Mouse (Mus musculus) adrenal gland, adult 18-20 months (tissue): ENCODE measurements around the gene Chd6. TPM values are rescaled to one million over a fixed set of nuclear protein-coding genes. Genes with fewer than 3 reads are reported as not detected.
"Not testable (repeated sequence)": the region's sequence is repeated elsewhere in the genome, so short reads cannot be mapped to it uniquely, and the experiment has no call there.

Source experiments
- DNase-seq, 2 experiments: peaks; one replicate each; pipeline ENCODE4 v3.0.0; 2021 to 2022; ENCODE audit warnings: low spot score in 2 of 2
- total RNA-seq, 2 experiments: library from RNA; stranded (reverse); gene quantifications; 1 replicate in 1 of 2; 2 replicates in 1 of 2; pipeline ENCODE4 v1.2.3; 2021

Chd6 gene
- total RNA-seq, 2 experiments from 2014 or later = 20.9 to 26.9 TPM

GRCm38 (mm10) chr2:160990339-160991070, 118.4 kb downstream of the Chd6 start:
- no peak for DNase-seq

GRCm38 (mm10) chr2:160987503-160987902, 121.4 kb downstream of the Chd6 start:
- no peak for DNase-seq

GRCm38 (mm10) chr2:160982636-160983035, 126.2 kb downstream of the Chd6 start:
- no peak for DNase-seq

GRCm38 (mm10) chr2:160981791-160982190, 127.1 kb downstream of the Chd6 start:
- DNase-seq = no peak

- DNase-seq = no peak
Observed at GRCm38 (mm10) chr2:160978651-160979050, 130.2 kb downstream of the Chd6 start.

- DNase-seq = peak in 1 of 2 experiments; percentile 22
Observed at GRCm38 (mm10) chr2:160977248-160977647, 131.6 kb downstream of the Chd6 start.

GRCm38 (mm10) chr2:160973648-160974215, 135.1 kb downstream of the Chd6 start:
- no peak for DNase-seq

GRCm38 (mm10) chr2:160972103-160972792, 136.6 kb downstream of the Chd6 start:
- DNase-seq = no peak

- no peak for DNase-seq
Observed at GRCm38 (mm10) chr2:160962149-160962548, 146.7 kb downstream of the Chd6 start.

- DNase-seq = no peak
Observed at GRCm38 (mm10) chr2:160960956-160961646, 147.8 kb downstream of the Chd6 start.

- DNase-seq = no peak
Observed at GRCm38 (mm10) chr2:160959901-160960300, 149.0 kb downstream of the Chd6 start.

GRCm38 (mm10) chr2:160958737-160959136, 150.1 kb downstream of the Chd6 start:
- no peak for DNase-seq

GRCm38 (mm10) chr2:160957801-160958200, 151.1 kb downstream of the Chd6 start:
- not testable (repeated sequence) for DNase-seq

GRCm38 (mm10) chr2:160957307-160957706, 151.6 kb downstream of the Chd6 start:
- not testable (repeated sequence) for DNase-seq

- DNase-seq = no peak
Observed at GRCm38 (mm10) chr2:160955331-160955730, 153.5 kb downstream of the Chd6 start.

- no peak for DNase-seq
Observed at GRCm38 (mm10) chr2:160954541-160954940, 154.3 kb downstream of the Chd6 start.

GRCm38 (mm10) chr2:160953131-160953873, 155.6 kb downstream of the Chd6 start:
- no peak for DNase-seq

GRCm38 (mm10) chr2:160951595-160951994, 157.3 kb downstream of the Chd6 start:
- DNase-seq = no peak

- DNase-seq = no peak
Observed at GRCm38 (mm10) chr2:160942443-160942842, 166.4 kb downstream of the Chd6 start.

GRCm38 (mm10) chr2:160940930-160941709, 167.8 kb downstream of the Chd6 start:
- no peak for DNase-seq
